Mouse (Mus musculus) MEL (cell line): Measurements from ENCODE around the gene Lsm2. TPM values are rescaled to one million over a fixed set of nuclear protein-coding genes. Genes with fewer than 3 reads are reported as not detected.

Experiments
- DNase-seq: peaks from one replicate; pipeline ENCODE4 v3.0.0; 2011; ENCODE audit warnings: low read depth, low spot score
- H3K27ac ChIP-seq: 2 replicates; pipeline ENCODE4 v1.5.1; 2012; ENCODE audit warnings: low read depth, mild to moderate bottlenecking, control low read depth, low read length, moderate library complexity; ENCODE audit not compliant: control insufficient read depth
- H3K27me3 ChIP-seq, 2 experiments: fragments of 150-350 bp in 1 of 2; sonication (generic) in 1 of 2; 2 replicates each; pipeline ENCODE4 v1.6.1; 2012; ENCODE audit warnings: low read length in 2 of 2, mild to moderate bottlenecking in 2 of 2, improper control_type of control experiment in 1 of 2, moderate library complexity in 1 of 2; ENCODE audit not compliant: insufficient read depth in 2 of 2, control insufficient read depth in 1 of 2
- H3K36me3 ChIP-seq, 2 experiments: 2 replicates each; pipeline ENCODE4 v1.6.1; 2012 to 2014; ENCODE audit warnings: low read length in 2 of 2, improper control_type of control experiment in 1 of 2, inconsistent platforms in 1 of 2, mild to moderate bottlenecking in 1 of 2; ENCODE audit not compliant: insufficient read depth in 2 of 2, control insufficient read depth in 1 of 2
- H3K4me1 ChIP-seq, 2 experiments: fragments of 150-350 bp in 1 of 2; sonication (generic) in 1 of 2; 2 replicates each; pipeline ENCODE4 v1.6.1; 2012; ENCODE audit warnings: low read length in 2 of 2, improper control_type of control experiment in 1 of 2, mild to moderate bottlenecking in 1 of 2; ENCODE audit not compliant: insufficient read depth in 2 of 2, control insufficient read depth in 1 of 2
- H3K4me3 ChIP-seq, 2 experiments: fragments of 150-350 bp in 1 of 2; sonication (generic) in 1 of 2; 2 replicates each; pipeline ENCODE4 v1.5.1; 2012; ENCODE audit warnings: low read depth in 2 of 2, low read length in 2 of 2, mild to moderate bottlenecking in 2 of 2, moderate library complexity in 2 of 2, control low read depth in 1 of 2, improper control_type of control experiment in 1 of 2; ENCODE audit not compliant: control insufficient read depth in 1 of 2, insufficient read depth in 1 of 2
- H3K79me2 ChIP-seq: 2 replicates; pipeline ENCODE4 v1.6.1; 2012; ENCODE audit warnings: mild to moderate bottlenecking, low read length, moderate library complexity; ENCODE audit not compliant: control insufficient read depth, poor library complexity, insufficient read depth
- H3K9ac ChIP-seq: 2 replicates; pipeline ENCODE4 v1.6.1; 2012; ENCODE audit warnings: low read depth, mild to moderate bottlenecking, control low read depth, low read length, moderate library complexity; ENCODE audit not compliant: control insufficient read depth, poor library complexity, severe bottlenecking
- H3K9me3 ChIP-seq: fragments of 150-350 bp; sonication (generic); replicated peaks from 2 replicates; pipeline ENCODE4 v1.6.1; 2012; ENCODE audit warnings: mild to moderate bottlenecking, low read length, improper control_type of control experiment, moderate library complexity; ENCODE audit not compliant: insufficient read depth
- EP300 ChIP-seq, 2 experiments: IDR thresholded peaks; 2 replicates each; pipeline ENCODE4 v1.6.1; 2011; ENCODE audit warnings: improper control_type of control experiment in 2 of 2, low read length in 2 of 2, low read depth in 1 of 2, mild to moderate bottlenecking in 1 of 2
- GATA1 ChIP-seq: IDR thresholded peaks from 2 replicates; pipeline ENCODE4 v1.6.1; 2011; ENCODE audit warnings: low read depth, low read length, improper control_type of control experiment
- HCFC1 ChIP-seq: IDR thresholded peaks from 2 replicates; pipeline ENCODE4 v1.6.1; 2012; ENCODE audit warnings: low read depth, mild to moderate bottlenecking, inconsistent platforms, low read length, improper control_type of control experiment, moderate library complexity
- MAFK ChIP-seq: IDR thresholded peaks from 2 replicates; pipeline ENCODE4 v1.6.1; 2011; ENCODE audit warnings: low read depth, mild to moderate bottlenecking, low read length, improper control_type of control experiment, borderline replicate concordance
- MAX ChIP-seq: IDR thresholded peaks from 2 replicates; pipeline ENCODE4 v1.6.1; 2011; ENCODE audit warnings: low read length, improper control_type of control experiment
- MAZ ChIP-seq: IDR thresholded peaks from 2 replicates; pipeline ENCODE4 v1.6.1; 2012; ENCODE audit warnings: low read depth, mild to moderate bottlenecking, inconsistent platforms, low read length, improper control_type of control experiment
- MEF2A ChIP-seq: IDR thresholded peaks from 2 replicates; pipeline ENCODE4 v1.6.1; 2014; ENCODE audit warnings: low read depth, mild to moderate bottlenecking, inconsistent platforms, low read length, improper control_type of control experiment; ENCODE audit not compliant: poor library complexity, insufficient replicate concordance, severe bottlenecking; ENCODE audit errors: extremely low read depth
- MXI1 ChIP-seq: IDR thresholded peaks from 2 replicates; pipeline ENCODE4 v1.6.1; 2011; ENCODE audit warnings: mild to moderate bottlenecking, low read depth, low read length, improper control_type of control experiment
- NELFE ChIP-seq: IDR thresholded peaks from 2 replicates; pipeline ENCODE4 v1.6.1; 2011; ENCODE audit warnings: low read depth, low read length, improper control_type of control experiment
- RCOR1 ChIP-seq: IDR thresholded peaks from 2 replicates; pipeline ENCODE4 v1.6.1; 2012; ENCODE audit warnings: low read depth, mild to moderate bottlenecking, inconsistent platforms, low read length, improper control_type of control experiment
- SMC3 ChIP-seq: IDR thresholded peaks from 2 replicates; pipeline ENCODE4 v1.6.1; 2011; ENCODE audit warnings: low read depth, low read length, improper control_type of control experiment
- UBTF ChIP-seq: IDR thresholded peaks from 2 replicates; pipeline ENCODE4 v1.6.1; 2012; ENCODE audit warnings: low read depth, mild to moderate bottlenecking, inconsistent platforms, low read length, improper control_type of control experiment, moderate library complexity, borderline replicate concordance; ENCODE audit not compliant: insufficient read depth
- USF1 ChIP-seq: IDR thresholded peaks from 2 replicates; pipeline ENCODE4 v1.6.1; 2014; ENCODE audit warnings: low read depth, mild to moderate bottlenecking, inconsistent platforms, low read length, improper control_type of control experiment, moderate library complexity
- USF2 ChIP-seq, 2 experiments: IDR thresholded peaks; 2 replicates each; pipeline ENCODE4 v1.6.1; 2011 to 2012; ENCODE audit warnings: improper control_type of control experiment in 2 of 2, low read length in 2 of 2, borderline replicate concordance in 1 of 2, inconsistent platforms in 1 of 2, low read depth in 1 of 2, mild to moderate bottlenecking in 1 of 2; ENCODE audit not compliant: insufficient read depth in 1 of 2
- ZC3H11A ChIP-seq: IDR thresholded peaks from 2 replicates; pipeline ENCODE4 v1.6.1; 2012; ENCODE audit warnings: low read depth, mild to moderate bottlenecking, inconsistent platforms, low read length, improper control_type of control experiment
- ZKSCAN1 ChIP-seq: IDR thresholded peaks from 2 replicates; pipeline ENCODE4 v1.6.1; 2012; ENCODE audit warnings: low read depth, mild to moderate bottlenecking, inconsistent platforms, low read length, improper control_type of control experiment, moderate library complexity
- ZNF384 ChIP-seq: IDR thresholded peaks from 2 replicates; pipeline ENCODE4 v1.6.1; 2012; ENCODE audit warnings: low read depth, mild to moderate bottlenecking, inconsistent platforms, low read length, improper control_type of control experiment
- polyA plus RNA-seq, 2 experiments: library from polyadenylated mRNA; stranded (reverse) in 1 of 2; unstranded in 1 of 2; fragments of >175 nt in 1 of 2; fragments of >200 nt in 1 of 2; gene quantifications; 2 replicates each; pipeline versions ENCODE4 v1.2.1 to v1.2.4; 2012; ENCODE audit warnings: low replicate concordance in 2 of 2, low read depth in 1 of 2; ENCODE audit not compliant: insufficient read length in 2 of 2, insufficient read depth in 1 of 2, missing spikeins in 1 of 2
- total RNA-seq: library from RNA; depleted of rRNA; stranded (reverse); fragments of 300-350 nt; gene quantifications from 2 replicates; pipeline ENCODE4 v1.2.3, GENCODE M21; 2012

Lsm2 gene
- total and polyA plus RNA-seq, 3 experiments: 57.9 to 180 TPM; not detected in 1

DNA sequence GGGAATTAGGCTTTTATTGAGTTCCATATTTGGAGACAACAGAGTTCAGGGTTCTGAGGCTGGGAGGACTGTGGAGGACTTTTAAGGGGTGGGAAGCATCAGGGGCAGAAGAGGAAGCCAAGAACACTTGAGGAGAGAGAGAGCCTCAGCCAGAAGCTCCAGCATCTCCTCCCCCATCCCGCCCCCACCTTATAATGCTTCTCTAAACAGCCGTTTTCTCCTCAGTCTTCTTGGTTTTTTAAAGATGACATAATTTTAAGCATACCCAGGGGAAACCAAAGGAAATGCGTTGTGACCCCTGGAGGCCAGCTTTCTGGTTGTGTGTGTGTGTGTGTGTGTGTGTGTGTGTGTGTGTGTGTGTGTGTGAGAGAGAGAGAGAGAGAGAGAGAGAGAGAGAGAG is 19.5 kb upstream of the Lsm2 start:
- no peak overlapping the region for H3K27ac ChIP-seq
- no peaks in the 10 kb centered on the region for H3K9me3 ChIP-seq
- H3K4me3 ChIP-seq: no peak overlapping the region
- DNase-seq: no peak
- no peaks in the 10 kb centered on the region for H3K27me3 ChIP-seq
- peaks cover 0 to 4% of the 10 kb centered on the region in 2 experiments; a peak in 1 of 4 replicates for H3K4me1 ChIP-seq
- H3K36me3 ChIP-seq: no peaks in the 10 kb centered on the region
- H3K79me2 ChIP-seq: no peaks in the 10 kb centered on the region
- no peak overlapping the region for H3K9ac ChIP-seq
- TF ChIP-seq HCFC1: no peak

DNA sequence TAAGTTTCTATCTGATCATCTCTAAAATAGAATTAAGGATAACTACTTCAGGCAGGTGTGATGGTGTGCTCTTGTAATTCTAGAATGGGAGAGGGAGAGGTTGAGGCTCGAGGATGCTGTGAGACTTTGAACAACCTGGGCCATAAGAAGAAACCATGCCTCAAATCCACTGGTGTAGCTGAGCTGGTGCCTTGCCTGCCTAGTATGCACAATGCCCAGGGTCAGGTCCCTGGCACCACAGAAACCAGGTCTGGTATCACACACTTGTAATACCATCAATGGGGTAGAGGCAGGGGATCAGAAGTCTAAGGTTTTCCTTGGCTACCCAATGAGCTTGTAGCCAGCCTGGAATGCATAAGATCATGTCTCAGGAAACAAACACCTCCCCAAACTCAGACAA is 18.8 kb upstream of the Lsm2 start:
- H3K27me3 ChIP-seq: no peaks in the 10 kb centered on the region
- no peak overlapping the region for H3K27ac ChIP-seq
- H3K36me3 ChIP-seq: no peaks in the 10 kb centered on the region
- TF ChIP-seq USF1 (no peak), ZC3H11A (no peak), MAZ (no peak), MXI1 (no peak), UBTF (no peak), MAFK (no peak)
- H3K79me2 ChIP-seq: no peaks in the 10 kb centered on the region
- H3K9me3 ChIP-seq: no peaks in the 10 kb centered on the region
- no peak overlapping the region for H3K4me3 ChIP-seq
- DNase-seq: no peak
- peaks cover 0 to 4% of the 10 kb centered on the region in 2 experiments; a peak in 1 of 4 replicates for H3K4me1 ChIP-seq
- no peak overlapping the region for H3K9ac ChIP-seq

DNA sequence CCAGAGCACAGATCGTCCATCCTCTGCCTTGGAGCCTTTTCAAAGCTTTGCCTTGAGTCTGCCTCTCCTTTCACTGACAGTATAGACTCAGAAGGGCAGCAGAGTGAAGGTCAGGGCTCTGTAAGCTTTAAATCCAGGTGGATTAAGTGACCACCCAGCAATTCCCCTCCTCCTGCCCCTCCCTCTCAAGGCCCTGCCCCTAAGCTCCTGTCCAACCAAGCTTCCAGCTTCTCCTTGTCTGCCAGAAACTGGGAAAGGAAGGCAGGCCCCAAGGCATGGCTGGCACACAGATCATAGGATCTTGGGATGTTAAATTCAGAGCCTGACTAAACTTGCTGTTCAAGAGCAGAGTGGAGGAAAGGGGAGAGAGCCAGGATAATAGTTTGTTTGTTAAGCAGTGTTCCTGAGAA is 17.0 kb upstream of the Lsm2 start:
- H3K27me3 ChIP-seq: no peaks in the 10 kb centered on the region
- no peak for TF ChIP-seq EP300 (IDR thresholded peaks at IDR 0.05; ENCODE audit: low read depth in 1 of 2, low read length in 2 of 2)
- no peak for TF ChIP-seq ZKSCAN1
- TF ChIP-seq MEF2A: no peak
- no peak for TF ChIP-seq MAZ
- no peak for TF ChIP-seq SMC3
- no peak for TF ChIP-seq MAX
- TF ChIP-seq USF2 (IDR thresholded peaks at IDR 0.05; ENCODE audit: borderline replicate concordance in 1 of 2, insufficient read depth in 1 of 2, low read depth in 1 of 2, low read length in 2 of 2): no peak
- no peak for TF ChIP-seq ZC3H11A
- no peak for TF ChIP-seq USF1
- TF ChIP-seq NELFE: no peak
- no peak for TF ChIP-seq ZNF384
- no peak for TF ChIP-seq GATA1
- no peak for TF ChIP-seq RCOR1
- TF ChIP-seq, all 39 proteins: peak for 0
- DNase-seq: no peak
- H3K79me2 ChIP-seq: no peaks in the 10 kb centered on the region
- H3K36me3 ChIP-seq: no peaks in the 10 kb centered on the region
- no peak overlapping the region for H3K4me3 ChIP-seq
- H3K27ac ChIP-seq: no peak overlapping the region
- H3K9me3 ChIP-seq: no peaks in the 10 kb centered on the region
- H3K9ac ChIP-seq: no peak overlapping the region
- H3K4me1 ChIP-seq: peaks cover 0 to 4% of the 10 kb centered on the region in 2 experiments; a peak in 1 of 4 replicates
